Mouse (Mus musculus) spleen, adult 2 months (tissue): ENCODE measurements around the gene 4933417A18Rik. TPM values are rescaled to one million over a fixed set of nuclear protein-coding genes. Genes with fewer than 3 reads are reported as not detected.
"Not testable (repeated sequence)": the region's sequence is repeated elsewhere in the genome, so short reads cannot be mapped to it uniquely, and the experiment has no call there.

Source experiments
- DNase-seq, 2 experiments: peaks; one replicate each; pipeline versions ENCODE4 v3.0.0 to v3.0.0-alpha.2; 2012 to 2021; ENCODE audit warnings: low spot score in 2 of 2, low read depth in 1 of 2
- H3K27ac ChIP-seq: fragments of 200-500 bp; 2 replicates; pipeline ENCODE4 v1.5.1; 2012; ENCODE audit warnings: low read length, inconsistent platforms; ENCODE audit not compliant: insufficient read depth
- H3K27me3 ChIP-seq: fragments of 200-500 bp; 2 replicates; pipeline ENCODE4 v1.6.1; 2012; ENCODE audit warnings: mild to moderate bottlenecking, moderate library complexity, low read length, inconsistent platforms; ENCODE audit not compliant: control insufficient read depth, insufficient read depth
- H3K36me3 ChIP-seq: fragments of 200-500 bp; 2 replicates; pipeline ENCODE4 v1.6.1; 2012; ENCODE audit warnings: mild to moderate bottlenecking, low read length, inconsistent platforms; ENCODE audit not compliant: control insufficient read depth, insufficient read depth
- H3K4me1 ChIP-seq: fragments of 200-500 bp; 2 replicates; pipeline ENCODE4 v1.6.1; 2011; ENCODE audit warnings: inconsistent platforms; ENCODE audit not compliant: control insufficient read depth, insufficient read depth, insufficient read length
- H3K4me3 ChIP-seq: fragments of 200-500 bp; 2 replicates; pipeline ENCODE4 v1.5.1; 2011; ENCODE audit warnings: mild to moderate bottlenecking, inconsistent platforms; ENCODE audit not compliant: insufficient read depth, insufficient read length; ENCODE audit errors: extremely low read depth
- CTCF ChIP-seq: fragments of 200-500 bp; IDR thresholded peaks from 2 replicates; pipeline ENCODE4 v1.5.1; 2011; ENCODE audit warnings: mild to moderate bottlenecking, inconsistent platforms; ENCODE audit not compliant: insufficient read depth, insufficient read length, insufficient replicate concordance; ENCODE audit errors: extremely low read depth
- POLR2A ChIP-seq: fragments of 200-500 bp; IDR thresholded peaks from 2 replicates; pipeline ENCODE4 v1.6.1; 2011; ENCODE audit warnings: low read depth, low read length, inconsistent platforms
- WGBS: fragments of 180-500 bp; shearing (Covaris S2); methylation state at CpG from one replicate; pipeline ENCODE4 v1.1.7; 2018; 5-methylcytosine and 5-hydroxymethylcytosine counted together
- polyA plus RNA-seq: library from polyadenylated mRNA; depleted of rRNA; stranded (reverse); fragments of >200 nt; gene quantifications from 2 replicates; pipeline ENCODE4 v1.2.3, GENCODE M21; 2012

Gene 4933417A18Rik
- polyA plus RNA-seq, 1 experiment = not detected

GRCm38 (mm10) chr13:34963511-34964397 is 39.5 kb downstream of the 4933417A18Rik start, which contains the start of gene Eci3:
Gene Eci3, minus strand, starts transcription at chr13:34963810.
- no peak within 1 kb of the TSS for H3K27ac ChIP-seq
- peaks cover 5% of the 10 kb centered on the region for H3K27me3 ChIP-seq
- H3K36me3 ChIP-seq = no peaks in the 10 kb centered on the region
- H3K4me1 ChIP-seq = no peaks in the 10 kb centered on the region
- no peak for DNase-seq
- H3K4me3 ChIP-seq = 0 out of 2 replicates have a peak within 1 kb of the TSS, but pooled peaks have one; percentile 1
- 14% methylated on average over 32 of the region's 32 CpGs for WGBS
- TF ChIP-seq POLR2A (no peak), CTCF (no peak)

DNA sequence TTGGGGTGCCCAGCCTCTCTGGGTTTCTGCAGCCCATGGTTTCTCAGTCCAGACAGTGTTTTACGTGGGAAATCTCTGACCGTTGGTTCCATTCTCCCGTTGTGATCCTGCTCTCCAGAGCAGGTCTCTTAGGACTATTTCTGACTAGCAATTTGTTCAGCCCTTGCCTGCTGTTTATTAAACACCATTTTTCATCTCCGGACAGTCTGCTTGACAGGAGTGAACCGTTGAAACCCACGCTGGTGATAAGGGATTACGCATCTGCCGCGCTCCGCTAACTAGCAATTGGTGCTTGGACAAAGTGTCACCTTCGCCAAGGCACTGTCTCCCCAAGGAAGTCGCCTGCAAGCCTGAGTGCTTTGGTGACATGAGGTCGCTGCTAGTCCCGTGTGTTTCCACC is 40.2 kb downstream of the 4933417A18Rik start:
- Histone ChIP-seq H3K27me3 (peaks cover 5% of the 10 kb centered on the region), H3K27ac (no peak overlapping the region), H3K4me3 (no peak overlapping the region), H3K36me3 (no peaks in the 10 kb centered on the region), H3K4me1 (no peaks in the 10 kb centered on the region)
- WGBS = 10% methylated on average over 14 of the region's 14 CpGs
- TF ChIP-seq CTCF (no peak), POLR2A (no peak)
- DNase-seq = no peak

DNA sequence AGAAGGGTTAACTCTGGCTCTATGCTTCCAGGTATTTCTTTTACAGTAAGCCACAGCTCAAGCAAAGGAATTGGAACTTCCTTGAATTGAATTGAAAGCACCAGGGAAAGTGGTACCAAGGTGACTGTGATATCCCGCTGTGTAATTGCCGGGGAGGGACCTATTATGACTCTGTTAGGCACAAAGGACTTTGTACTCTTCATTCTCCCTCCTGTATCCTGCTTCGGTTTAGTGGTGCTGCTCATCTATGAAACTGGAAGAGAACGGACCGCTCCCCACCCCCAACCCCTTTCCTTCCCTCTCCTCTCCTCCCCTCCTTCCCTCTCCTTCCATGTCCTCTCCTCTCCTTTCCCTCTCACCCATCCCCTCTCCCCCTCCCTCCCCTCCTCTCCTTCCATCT is 40.7 kb downstream of the 4933417A18Rik start:
- Histone ChIP-seq H3K27ac (no peak overlapping the region), H3K4me3 (no peak overlapping the region), H3K4me1 (no peaks in the 10 kb centered on the region), H3K27me3 (peaks cover 5% of the 10 kb centered on the region), H3K36me3 (no peaks in the 10 kb centered on the region)
- 27% methylated on average over 5 of the region's 5 CpGs for WGBS
- no peak for TF ChIP-seq CTCF
- TF ChIP-seq POLR2A = no peak
- no peak for DNase-seq

- H3K27ac ChIP-seq, DNase-seq, H3K4me1 ChIP-seq, H3K36me3 ChIP-seq, H3K4me3 ChIP-seq, H3K27me3 ChIP-seq: not testable (repeated sequence)
- 79% methylated on average over 9 of the region's 9 CpGs for WGBS
Measured at GRCm38 (mm10) chr13:34965647-34966046, 41.4 kb downstream of the 4933417A18Rik start.

DNA sequence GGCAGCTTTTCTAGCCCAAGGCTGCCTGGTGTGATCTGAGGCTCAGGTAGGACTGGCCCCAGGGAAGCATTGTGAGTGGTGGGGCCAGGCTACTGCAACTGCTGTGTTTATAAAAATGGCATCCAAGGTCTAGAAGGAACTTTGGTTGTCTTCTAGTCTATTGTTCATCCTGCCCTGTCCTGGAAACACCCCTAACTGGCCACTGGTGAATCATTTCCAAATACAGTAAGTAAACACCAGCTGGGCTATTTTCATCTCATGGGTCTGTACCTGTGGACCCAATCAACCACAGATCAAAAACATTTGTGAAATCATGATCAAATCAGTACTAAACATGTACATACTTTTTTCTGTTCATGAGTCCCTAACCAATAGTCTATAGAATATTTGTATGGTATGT is 48.2 kb downstream of the 4933417A18Rik start:
- H3K27ac ChIP-seq, H3K27me3 ChIP-seq, H3K4me3 ChIP-seq, H3K36me3 ChIP-seq, DNase-seq, H3K4me1 ChIP-seq: not testable (repeated sequence)

GRCm38 (mm10) chr13:34973149-34973548 is 48.9 kb downstream of the 4933417A18Rik start:
- no peak overlapping the region for H3K27ac ChIP-seq
- H3K4me3 ChIP-seq = no peak overlapping the region
- no peaks in the 10 kb centered on the region for H3K27me3 ChIP-seq
- TF ChIP-seq CTCF (no peak), POLR2A (no peak)
- H3K36me3 ChIP-seq = peaks cover 10% of the 10 kb centered on the region
- no peaks in the 10 kb centered on the region for H3K4me1 ChIP-seq
- DNase-seq = peak in 1 of 2 experiments; percentile 19
- whole genome bisulfite sequencing = 18% methylated on average over 1 of the region's 1 CpGs

- DNase-seq = no peak
- TF ChIP-seq CTCF (no peak), POLR2A (no peak)
- no peaks in the 10 kb centered on the region for H3K4me1 ChIP-seq
- no peaks in the 10 kb centered on the region for H3K27me3 ChIP-seq
- WGBS = 40% methylated on average over 1 of the region's 1 CpGs
- no peak overlapping the region for H3K27ac ChIP-seq
- H3K4me3 ChIP-seq = no peak overlapping the region
- H3K36me3 ChIP-seq = peaks cover 11% of the 10 kb centered on the region
Measured at GRCm38 (mm10) chr13:34973770-34974169, 49.6 kb downstream of the 4933417A18Rik start.
